Mouse (Mus musculus) CD4-positive helper T cell, adult 2 months (primary cell): ENCODE data around the gene Phf13.
A peak's percentile ranks its signal among the peaks of the same experiment; 100 is the strongest.

Experiments
- DNase-seq: peaks from one replicate; pipeline ENCODE4 v3.0.0-alpha.2; 2012; ENCODE audit warnings: low read depth, missing footprints, low spot score

The Phf13 gene

GRCm38 (mm10) chr4:152013036-152013813 is 17.2 kb upstream of the Phf13 start:
- DNase-seq = no peak

GRCm38 (mm10) chr4:152012109-152012508 is 16.1 kb upstream of the Phf13 start:
- no peak for DNase-seq

GRCm38 (mm10) chr4:152011171-152011760 is 15.2 kb upstream of the Phf13 start:
- no peak for DNase-seq

GRCm38 (mm10) chr4:152010707-152011134 is 14.7 kb upstream of the Phf13 start:
- DNase-seq = no peak

- DNase-seq = peak; percentile 54
These were observed 14.1 kb upstream of the Phf13 start for GRCm38 (mm10) chr4:152010091-152010706.

GRCm38 (mm10) chr4:152009076-152010051 is 13.3 kb upstream of the Phf13 start:
- DNase-seq = peak; percentile 81

- DNase-seq = peak; percentile 96
These were observed 12.6 kb upstream of the Phf13 start, which contains the start of gene Klhl21 for GRCm38 (mm10) chr4:152008622-152009075. Gene Klhl21 (plus strand): TSS chr4:152008803.

- no peak for DNase-seq
These were observed 12.1 kb upstream of the Phf13 start for GRCm38 (mm10) chr4:152008148-152008500.

- no peak for DNase-seq
These were observed 11.6 kb upstream of the Phf13 start for GRCm38 (mm10) chr4:152007481-152008147.

GRCm38 (mm10) chr4:152006812-152007211 is 10.8 kb upstream of the Phf13 start:
- DNase-seq = no peak

- no peak for DNase-seq
These were observed 10.1 kb upstream of the Phf13 start for GRCm38 (mm10) chr4:152006137-152006536.

GRCm38 (mm10) chr4:152002063-152002462 is 6.0 kb upstream of the Phf13 start:
- DNase-seq = no peak

- no peak for DNase-seq
These were observed 5.3 kb upstream of the Phf13 start for GRCm38 (mm10) chr4:152001335-152001734.

GRCm38 (mm10) chr4:152000906-152001305 is 4.8 kb upstream of the Phf13 start:
- DNase-seq = no peak

GRCm38 (mm10) chr4:151999481-151999880 is 3.4 kb upstream of the Phf13 start:
- DNase-seq = no peak

GRCm38 (mm10) chr4:151997701-151998100 is 1.6 kb upstream of the Phf13 start:
- DNase-seq = no peak

- no peak for DNase-seq
These were observed 829 bp upstream of the Phf13 start for GRCm38 (mm10) chr4:151996951-151997222.

GRCm38 (mm10) chr4:151995371-151996172 is 486 bp downstream of the Phf13 start:
- peak; percentile 35 for DNase-seq

GRCm38 (mm10) chr4:151994228-151995171 is 1.6 kb downstream of the Phf13 start:
- DNase-seq = peak; percentile 46
